Mouse (Mus musculus) liver, adult 2 months (tissue): ENCODE results near the gene Fcer1g. TPM values are rescaled to one million over a fixed set of nuclear protein-coding genes. Genes with fewer than 3 reads are reported as not detected.

Source experiments
- DNase-seq: peaks from one replicate; pipeline ENCODE4 v3.0.0-alpha.2; 2011; ENCODE audit warnings: low read depth, low spot score; ENCODE audit errors: extremely low read depth
- H3K27ac ChIP-seq: fragments of 200-500 bp; replicated peaks from 2 replicates; pipeline ENCODE4 v1.5.1; 2012; ENCODE audit warnings: low read depth, mild to moderate bottlenecking, control low read depth, inconsistent platforms, low read length; ENCODE audit not compliant: insufficient read depth
- H3K27me3 ChIP-seq: fragments of 200-500 bp; 2 replicates; pipeline ENCODE4 v1.6.1; 2012; ENCODE audit warnings: mild to moderate bottlenecking, moderate library complexity, low read length, inconsistent platforms; ENCODE audit not compliant: control insufficient read depth, insufficient read depth
- H3K36me3 ChIP-seq: fragments of 200-500 bp; 2 replicates; pipeline ENCODE4 v1.6.1; 2012; ENCODE audit warnings: low read length, inconsistent platforms; ENCODE audit not compliant: control insufficient read depth, insufficient read depth
- H3K4me1 ChIP-seq: fragments of 200-500 bp; 2 replicates; pipeline ENCODE4 v1.6.1; 2011; ENCODE audit warnings: low read length; ENCODE audit not compliant: control insufficient read depth, insufficient read depth
- H3K4me3 ChIP-seq: fragments of 200-500 bp; 2 replicates; pipeline ENCODE4 v1.5.1; 2011; ENCODE audit warnings: low read depth, mild to moderate bottlenecking, control low read depth, low read length, moderate library complexity; ENCODE audit not compliant: insufficient read depth
- H3K79me2 ChIP-seq: fragments of 200-500 bp; 2 replicates; pipeline ENCODE4 v1.6.1; 2012; ENCODE audit warnings: inconsistent platforms, mild to moderate bottlenecking, low read length, moderate library complexity; ENCODE audit not compliant: control insufficient read depth, insufficient read depth
- H3K9ac ChIP-seq: fragments of 200-500 bp; 2 replicates; pipeline ENCODE4 v1.6.1; 2012; ENCODE audit warnings: low read depth, mild to moderate bottlenecking, control low read depth, inconsistent platforms, low read length
- CTCF ChIP-seq: fragments of 200-500 bp; IDR thresholded peaks from 2 replicates; pipeline ENCODE4 v1.5.1; 2011; ENCODE audit warnings: low read depth, low read length, control low read depth
- POLR2A ChIP-seq: fragments of 200-500 bp; IDR thresholded peaks from 2 replicates; pipeline ENCODE4 v1.6.1; 2011; ENCODE audit warnings: low read length, control low read depth; ENCODE audit not compliant: insufficient read depth; ENCODE audit errors: extremely low read depth
- WGBS: fragments of 180-500 bp; shearing (Covaris S2); methylation state at CpG from one replicate; pipeline ENCODE4 v1.1.7; 2018; 5-methylcytosine and 5-hydroxymethylcytosine counted together
- polyA plus RNA-seq: library from polyadenylated mRNA; depleted of rRNA; stranded (reverse); fragments of >200 nt; gene quantifications from 2 replicates; pipeline ENCODE4 v1.2.3, GENCODE M21; 2012
- total RNA-seq: library from RNA; depleted of rRNA; stranded (reverse); fragments of >200 nt; gene quantifications from 2 replicates; pipeline ENCODE4 v1.2.3, GENCODE M21; 2014

The Fcer1g gene
- total and polyA plus RNA-seq, 2 experiments, result 6.4 to 50.7 TPM

DNA sequence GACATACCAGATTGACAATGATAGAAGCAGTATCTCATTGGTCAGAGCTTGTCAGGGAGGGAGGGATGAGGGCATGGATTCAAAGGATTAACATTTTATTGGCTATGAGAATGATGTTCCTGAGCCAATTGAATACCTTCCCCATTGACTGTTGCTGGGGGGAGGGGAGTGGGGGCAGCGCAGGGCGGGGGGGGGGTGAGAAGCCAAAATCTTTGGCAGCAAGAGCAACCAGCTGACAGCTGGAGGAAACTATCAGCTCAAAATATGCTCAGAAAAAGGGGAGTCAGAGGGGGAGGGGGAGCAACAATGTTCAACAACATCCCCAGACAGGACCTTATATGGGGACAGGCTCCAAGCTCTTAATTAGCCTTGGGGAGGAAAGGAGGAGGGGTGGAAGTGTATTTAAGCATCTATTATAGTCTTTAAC is 29.0 kb upstream of the Fcer1g start:
- Histone ChIP-seq H3K27me3 (no peaks in the 10 kb centered on the region), H3K27ac (no peak overlapping the region)

DNA sequence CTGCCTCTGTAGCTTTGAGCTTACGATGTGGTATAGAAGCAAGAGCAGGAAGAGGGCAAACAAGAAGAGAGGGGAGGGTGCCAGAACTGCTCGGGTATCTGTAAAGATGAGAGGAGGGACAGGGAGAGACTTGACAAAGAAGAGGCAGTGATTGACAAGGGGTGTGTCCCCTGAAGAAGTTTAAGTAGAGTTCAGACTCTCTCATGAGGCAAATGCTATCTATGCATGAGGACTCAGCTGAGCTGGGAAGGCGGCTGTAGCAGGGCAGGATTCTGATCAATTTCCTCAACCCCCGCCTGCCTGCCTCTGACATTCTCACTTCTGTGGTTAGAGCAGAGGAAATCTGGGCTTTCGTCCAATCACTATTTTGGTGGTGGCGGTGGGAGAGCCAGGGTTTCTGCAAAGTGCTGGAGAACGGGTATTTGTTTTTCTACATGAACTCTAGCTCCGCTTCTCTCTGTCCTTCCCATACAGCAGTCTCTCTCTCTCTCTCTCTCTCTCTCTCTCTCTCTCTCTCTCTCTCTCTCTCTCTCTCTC is 28.5 kb upstream of the Fcer1g start:
- Histone ChIP-seq H3K4me3 (no peak overlapping the region), H3K27me3 (no peaks in the 10 kb centered on the region), H3K27ac (peak overlapping the region; percentile 63), H3K4me1 (peaks cover 10% of the 10 kb centered on the region; the same call in 1 of the 2 replicates), H3K79me2 (no peaks in the 10 kb centered on the region), H3K9ac (peak overlapping the region; percentile 3; the same call in 1 of the 2 replicates), H3K36me3 (no peaks in the 10 kb centered on the region)
- under 1% methylated on average over 8 of the region's 8 CpGs for WGBS
- DNase-seq, result peak; percentile 42
- TF ChIP-seq CTCF, result no peak
- TF ChIP-seq POLR2A, result no peak

More for the DNA sequence above, 29.0 kb upstream of the Fcer1g start:
- no peak for TF ChIP-seq CTCF
- no peak for TF ChIP-seq POLR2A
- Histone ChIP-seq H3K36me3 (no peaks in the 10 kb centered on the region), H3K79me2 (no peaks in the 10 kb centered on the region), H3K4me1 (peaks cover 10% of the 10 kb centered on the region; the same call in 1 of the 2 replicates), H3K9ac (no peak overlapping the region), H3K4me3 (no peak overlapping the region)
- 0% methylated on average over 2 of the region's 2 CpGs for WGBS
- DNase-seq, result peak; percentile 49

DNA sequence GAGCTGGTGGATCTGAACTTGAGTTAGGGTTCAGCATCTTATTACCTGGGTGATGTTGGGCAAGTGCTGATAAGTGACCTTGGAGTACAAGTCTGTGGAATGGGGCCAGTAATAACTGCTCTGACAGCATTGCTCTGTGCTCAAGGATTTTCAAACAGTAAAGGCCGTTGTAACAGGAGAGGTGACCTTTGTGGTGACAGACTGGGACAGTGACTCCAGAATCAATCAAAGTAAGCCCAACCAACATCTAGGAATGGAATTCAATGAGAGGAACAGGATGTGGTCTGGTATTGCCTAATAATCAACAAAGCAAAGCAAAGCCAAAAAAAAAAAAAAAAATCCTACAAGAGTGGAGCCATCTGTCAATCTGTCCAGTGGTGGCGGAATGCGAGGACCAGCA is 26.2 kb upstream of the Fcer1g start:
- H3K27ac ChIP-seq, result 0 out of 2 replicates have a peak overlapping the region, but pooled peaks have one; percentile 15
- no peak for TF ChIP-seq POLR2A
- no peak for TF ChIP-seq CTCF
- no peaks in the 10 kb centered on the region for H3K27me3 ChIP-seq
- H3K9ac ChIP-seq, result no peak overlapping the region
- 6% methylated on average over 3 of the region's 3 CpGs for WGBS
- no peak overlapping the region for H3K4me3 ChIP-seq
- H3K4me1 ChIP-seq, result peaks cover 13% of the 10 kb centered on the region; the same call in 1 of the 2 replicates
- no peaks in the 10 kb centered on the region for H3K79me2 ChIP-seq
- H3K36me3 ChIP-seq, result no peaks in the 10 kb centered on the region
- DNase-seq, result peak; percentile 87

DNA sequence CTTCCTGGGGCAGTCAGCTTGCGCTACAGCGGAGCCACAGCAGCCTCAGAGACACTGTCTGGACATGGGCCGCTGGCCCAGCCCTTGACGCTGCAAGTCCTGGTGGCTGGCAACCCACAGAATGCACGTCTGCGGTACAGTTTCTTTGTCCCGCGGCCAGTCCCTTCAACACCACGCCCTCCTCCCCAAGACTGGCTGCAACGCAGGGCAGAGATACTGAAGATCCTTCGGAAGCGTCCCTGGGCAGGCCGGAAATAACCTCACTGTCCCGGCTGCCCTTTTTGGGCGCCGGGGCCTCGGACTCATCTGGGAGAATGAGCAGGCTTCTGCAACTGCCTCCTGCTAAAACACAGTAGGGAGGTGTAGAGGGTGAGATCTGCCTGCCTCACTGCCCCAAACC is 24.8 kb upstream of the Fcer1g start:
- Histone ChIP-seq H3K4me3 (no peak overlapping the region), H3K27me3 (no peaks in the 10 kb centered on the region), H3K9ac (no peak overlapping the region), H3K4me1 (peaks cover 13% of the 10 kb centered on the region; the same call in 1 of the 2 replicates), H3K27ac (no peak overlapping the region), H3K79me2 (no peaks in the 10 kb centered on the region), H3K36me3 (no peaks in the 10 kb centered on the region)
- 83% methylated on average over 17 of the region's 17 CpGs for WGBS
- DNase-seq, result no peak
- no peak for TF ChIP-seq POLR2A
- no peak for TF ChIP-seq CTCF

DNA sequence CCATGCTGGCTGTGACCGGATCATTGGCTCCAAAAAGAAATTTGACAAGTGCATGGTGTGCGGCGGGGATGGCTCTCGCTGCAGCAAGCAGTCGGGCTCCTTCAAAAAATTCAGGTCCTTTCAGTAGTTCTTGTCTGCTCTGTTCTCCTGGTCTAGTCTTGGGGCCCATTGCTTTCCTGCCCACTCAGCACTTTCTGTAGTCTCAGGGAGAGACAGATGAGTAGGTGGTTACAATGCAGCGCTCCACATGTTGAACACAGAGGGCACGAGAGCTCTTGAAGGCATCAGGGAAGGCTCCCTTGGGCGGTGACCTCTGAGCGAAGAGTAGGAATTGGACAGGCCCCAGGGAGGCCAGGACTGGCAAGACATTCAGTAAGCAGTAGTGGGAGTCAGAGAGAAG is 23.6 kb upstream of the Fcer1g start:
- H3K4me3 ChIP-seq, result no peak overlapping the region
- TF ChIP-seq CTCF, result no peak
- TF ChIP-seq POLR2A, result no peak
- peaks cover 13% of the 10 kb centered on the region; the same call in 1 of the 2 replicates for H3K4me1 ChIP-seq
- no peaks in the 10 kb centered on the region for H3K27me3 ChIP-seq
- no peaks in the 10 kb centered on the region for H3K36me3 ChIP-seq
- no peak overlapping the region for H3K9ac ChIP-seq
- H3K79me2 ChIP-seq, result no peaks in the 10 kb centered on the region
- 83% methylated on average over 9 of the region's 9 CpGs for WGBS
- DNase-seq, result no peak
- no peak overlapping the region for H3K27ac ChIP-seq

DNA sequence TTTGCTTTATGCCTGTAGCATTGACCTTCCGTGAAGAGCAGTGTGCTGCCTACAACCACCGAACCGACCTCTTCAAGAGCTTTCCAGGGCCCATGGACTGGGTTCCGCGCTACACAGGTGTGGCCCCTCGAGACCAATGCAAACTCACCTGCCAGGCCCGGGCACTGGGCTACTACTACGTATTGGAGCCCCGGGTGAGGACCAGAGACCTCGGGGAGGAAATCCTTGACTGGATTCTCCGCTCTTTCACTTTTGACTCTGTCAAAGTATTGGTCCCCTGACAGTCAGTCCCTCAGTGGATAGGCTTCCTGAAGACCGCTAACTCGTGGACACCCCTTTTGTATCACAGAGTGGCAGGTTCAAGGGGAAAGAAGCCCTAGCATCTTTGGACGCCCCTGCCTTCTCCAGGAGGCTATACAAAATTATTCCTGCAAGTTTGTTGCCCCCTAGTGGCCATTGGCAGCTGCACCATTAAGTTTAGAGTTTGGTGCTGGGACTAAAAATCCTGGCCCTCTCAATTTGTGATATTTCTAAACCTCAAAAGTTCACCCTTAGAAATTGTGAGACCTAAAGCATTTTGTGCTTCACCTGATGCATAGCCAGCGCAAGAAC is 22.9 kb upstream of the Fcer1g start:
- TF ChIP-seq CTCF (peak; percentile 35), POLR2A (no peak)
- WGBS, result 51% methylated on average over 15 of the region's 15 CpGs
- H3K36me3 ChIP-seq, result no peaks in the 10 kb centered on the region
- no peak overlapping the region for H3K4me3 ChIP-seq
- no peak overlapping the region for H3K27ac ChIP-seq
- H3K79me2 ChIP-seq, result no peaks in the 10 kb centered on the region
- H3K27me3 ChIP-seq, result no peaks in the 10 kb centered on the region
- no peak overlapping the region for H3K9ac ChIP-seq
- peaks cover 13% of the 10 kb centered on the region; the same call in 1 of the 2 replicates for H3K4me1 ChIP-seq
- DNase-seq, result peak; percentile 53
